Mouse (Mus musculus): ENCODE measurements around the gene Psma6.
"Not testable (repeated sequence)": the region's sequence is repeated elsewhere in the genome, so short reads cannot be mapped to it uniquely, and the experiment has no call there.

Psma6 gene

DNA sequence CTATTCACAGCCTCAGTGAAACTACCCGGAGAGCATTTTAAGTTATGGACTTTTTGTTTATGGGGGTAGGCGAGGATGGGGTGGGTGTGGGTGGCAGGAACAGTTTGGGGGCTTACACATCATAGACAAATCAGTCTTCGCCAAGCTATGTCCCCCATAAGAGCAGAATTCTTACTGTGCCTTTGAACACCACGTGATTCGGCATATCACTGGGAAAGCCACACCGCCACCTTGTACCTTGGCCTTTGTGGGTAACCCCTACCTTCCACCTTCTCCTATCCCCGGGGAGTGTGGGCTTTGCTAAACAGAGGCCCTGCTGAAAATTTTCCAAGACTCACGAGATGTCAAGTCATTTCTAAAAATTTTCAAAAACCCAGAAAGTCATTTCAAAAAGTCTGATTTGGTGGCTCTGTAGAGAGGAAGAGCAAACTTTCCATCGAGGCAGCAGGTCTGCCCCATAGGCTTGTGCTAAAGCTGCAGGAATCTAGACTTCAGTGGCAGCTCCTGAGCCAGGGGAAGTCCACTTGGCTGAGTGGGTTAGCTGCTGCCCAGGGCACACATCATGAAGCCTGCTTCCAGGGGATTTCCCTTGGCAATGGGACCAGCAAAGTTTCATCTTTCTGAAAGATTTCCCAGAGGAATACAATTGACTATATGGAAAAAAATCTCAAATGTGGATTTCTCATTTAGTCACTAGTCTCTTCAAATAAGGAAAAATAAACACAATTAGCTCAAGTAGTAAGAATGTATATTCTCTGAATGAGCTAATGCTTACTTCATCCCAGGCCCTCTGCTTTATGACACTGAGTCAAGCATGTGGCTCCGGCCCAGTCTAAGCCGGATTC is 8.9 kb downstream of the Psma6 start:
- DNase-seq = no peak

DNA sequence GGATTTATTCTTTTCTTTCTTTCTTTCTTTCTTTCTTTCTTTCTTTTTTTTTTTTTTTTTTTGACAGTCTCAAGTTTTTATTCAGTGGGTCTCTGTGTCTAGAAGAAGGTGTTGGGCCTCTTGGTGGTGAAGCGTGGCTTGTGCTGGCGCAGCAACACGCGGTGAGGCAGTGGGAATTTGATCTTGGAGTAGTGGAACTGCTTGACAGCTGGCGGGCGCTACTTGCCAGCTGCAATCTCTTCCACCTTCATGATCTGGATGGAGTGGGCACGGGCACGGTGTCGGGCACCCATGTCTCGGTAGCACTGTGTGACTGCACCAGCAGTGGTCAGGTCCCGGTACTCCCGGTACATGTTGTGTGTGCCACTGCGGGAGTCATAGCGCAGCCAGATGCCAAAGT is 11.6 kb downstream of the Psma6 start:
- DNase-seq = not testable (repeated sequence)

DNA sequence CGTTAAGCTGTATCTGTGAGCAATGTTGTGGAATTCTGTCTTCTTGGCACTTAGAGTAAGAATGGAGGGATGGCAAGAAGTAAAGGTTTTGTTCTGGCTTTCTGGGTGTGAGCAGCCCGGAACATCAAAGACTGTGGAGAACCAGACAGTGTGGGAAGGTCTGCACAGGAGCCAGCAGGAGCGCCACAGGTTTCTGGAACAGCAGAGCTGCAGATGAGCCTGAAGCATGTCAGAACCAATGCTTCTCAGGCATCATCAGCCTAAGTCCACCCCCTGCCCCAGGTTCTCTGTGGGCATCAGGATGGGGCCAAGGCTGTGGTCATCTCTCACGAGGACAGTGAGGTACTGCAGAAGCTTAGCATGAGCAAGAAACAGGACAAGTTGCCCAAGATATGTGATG is 12.5 kb downstream of the Psma6 start:
- DNase-seq = no peak

DNA sequence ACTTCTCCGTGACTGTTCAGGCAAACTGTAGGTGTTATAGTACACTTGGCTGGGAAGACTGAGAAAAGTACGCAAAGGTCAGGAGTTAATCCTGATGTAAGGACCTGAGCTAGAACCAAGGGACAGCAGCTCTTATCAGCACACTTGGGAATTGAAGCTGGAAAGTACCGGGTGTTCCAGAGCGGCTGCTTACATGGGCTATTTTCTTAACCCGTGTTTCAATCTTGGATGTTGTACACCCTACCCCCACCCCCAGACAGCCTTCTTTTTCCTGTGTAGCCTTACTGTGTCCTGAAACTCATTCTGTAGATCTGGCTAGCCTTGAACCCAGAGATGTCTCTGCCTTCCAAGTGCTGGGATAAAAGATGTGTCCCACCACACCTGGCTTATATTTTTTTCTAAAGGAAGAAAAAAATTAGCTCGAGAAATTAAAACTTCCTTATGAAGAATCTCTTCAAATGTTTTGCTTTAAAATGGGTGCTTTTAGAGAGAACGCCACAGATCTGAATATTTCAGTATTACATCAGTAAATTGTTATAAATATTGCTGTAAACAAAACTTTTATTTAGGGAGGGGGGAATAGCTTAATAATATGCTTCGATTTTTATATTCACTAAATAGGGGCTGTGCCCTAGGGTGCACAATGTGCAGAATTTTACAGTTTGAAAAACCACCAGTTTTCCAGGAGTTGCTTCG is 13.7 kb downstream of the Psma6 start:
- no peak for DNase-seq

DNA sequence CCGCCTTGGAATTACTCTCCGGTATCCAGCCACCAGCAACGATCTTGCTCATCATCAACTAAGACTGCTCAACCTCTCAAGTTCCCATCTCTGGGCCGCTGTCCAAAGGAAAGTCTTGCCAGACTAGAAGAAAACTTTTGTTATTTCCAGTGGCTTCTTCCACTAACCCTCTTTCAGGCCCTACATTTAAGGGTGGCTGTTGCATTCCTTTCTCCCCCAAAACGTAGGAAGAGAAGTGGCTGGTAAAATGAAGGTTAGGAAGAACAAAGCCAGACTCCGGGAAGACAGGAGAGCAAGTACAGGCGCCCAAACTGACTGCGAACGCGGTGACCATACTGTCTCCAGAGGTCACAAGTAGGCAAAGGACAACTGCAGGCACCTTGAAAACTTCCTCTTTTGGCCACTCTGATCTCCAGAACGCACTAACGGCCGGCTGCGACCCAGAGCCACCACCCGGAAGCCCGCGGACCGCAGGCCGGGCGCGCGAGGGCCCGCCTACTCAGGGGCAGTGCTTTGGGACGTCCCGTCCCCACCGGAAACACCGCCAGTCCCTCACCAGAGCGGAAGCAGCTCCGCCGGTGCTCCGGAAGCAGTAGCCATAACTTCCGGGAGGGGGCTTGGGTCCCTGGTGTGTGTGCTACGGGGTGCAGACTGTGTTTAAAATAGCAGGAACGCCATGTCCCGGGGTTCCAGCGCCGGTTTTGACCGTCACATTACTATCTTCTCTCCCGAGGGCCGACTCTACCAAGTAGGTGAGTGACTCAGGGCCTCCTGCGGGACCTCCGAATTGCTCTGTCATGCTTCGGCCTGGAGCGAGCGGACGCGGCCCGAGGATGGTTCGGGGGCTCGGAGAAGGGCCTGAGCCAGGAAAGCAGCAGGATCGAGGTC is 14.5 kb downstream of the Psma6 start:
- peak; percentile 88 to 91 for DNase-seq

DNA sequence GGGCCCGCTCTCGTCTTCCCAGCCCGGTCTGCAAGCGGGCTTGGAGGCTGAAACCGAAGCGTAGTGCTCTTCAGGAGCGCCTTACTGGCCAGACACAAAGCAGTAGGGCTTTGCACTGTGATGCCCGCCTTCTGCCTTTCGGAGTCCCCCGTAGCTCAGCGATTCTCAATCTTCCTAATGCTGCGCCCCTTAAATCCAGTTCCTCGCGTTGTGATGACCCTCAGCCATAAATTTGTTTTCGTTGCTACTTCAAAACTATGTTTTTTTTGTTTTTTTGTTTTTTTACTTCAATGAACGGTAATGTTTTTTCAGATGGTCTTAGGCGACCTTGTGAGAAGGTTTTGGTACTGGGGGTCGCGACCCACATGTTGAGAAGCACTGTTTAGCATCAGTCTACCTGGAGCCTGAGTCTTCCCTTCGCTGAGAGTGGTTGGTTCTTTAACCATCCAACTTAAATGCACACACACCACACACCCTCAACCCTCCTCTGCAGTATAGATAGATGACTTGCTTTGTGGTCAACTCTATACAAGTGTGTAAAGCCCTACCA is 15.2 kb downstream of the Psma6 start:
- no peak for DNase-seq

DNA sequence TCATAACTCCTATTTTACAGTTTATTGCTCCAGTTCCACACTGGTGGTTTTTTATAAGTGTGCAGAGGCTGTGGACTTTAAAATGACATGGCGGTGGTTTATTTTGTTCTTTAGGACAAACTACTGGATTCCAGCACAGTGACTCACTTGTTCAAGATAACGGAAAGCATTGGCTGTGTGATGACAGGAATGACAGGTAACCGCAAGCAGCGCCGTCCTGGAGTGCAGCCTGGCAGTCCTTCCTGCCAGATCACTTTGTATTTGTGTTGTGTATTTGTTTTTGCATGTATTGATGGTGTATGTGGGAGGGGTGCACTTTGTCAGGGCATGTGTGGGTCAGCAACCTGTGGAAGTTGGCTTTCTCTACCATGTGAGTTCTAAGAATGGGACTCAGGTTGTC is 23.9 kb downstream of the Psma6 start:
- no peak for DNase-seq

DNA sequence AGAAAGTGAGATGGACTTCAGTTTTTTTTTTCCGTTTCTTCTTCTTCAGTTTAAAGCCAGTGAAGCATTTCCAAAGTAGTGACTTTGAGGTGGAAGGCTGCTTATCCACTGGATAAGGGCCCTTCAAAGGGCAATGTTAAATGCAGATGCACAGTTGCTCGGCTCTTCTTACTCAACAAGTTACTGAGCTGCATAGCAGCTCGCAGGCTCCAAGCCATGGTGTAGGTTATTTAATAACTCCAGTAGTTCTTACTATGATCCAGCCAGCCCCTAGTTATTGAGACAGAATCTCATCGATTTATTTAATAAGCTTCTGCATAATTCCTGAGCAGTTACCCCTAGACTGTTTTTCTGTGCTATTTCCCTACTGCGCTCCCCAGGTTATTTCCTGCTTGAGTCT is 31.2 kb downstream of the Psma6 start:
- peak in 1 of 2 experiments; percentile 11 for DNase-seq

DNA sequence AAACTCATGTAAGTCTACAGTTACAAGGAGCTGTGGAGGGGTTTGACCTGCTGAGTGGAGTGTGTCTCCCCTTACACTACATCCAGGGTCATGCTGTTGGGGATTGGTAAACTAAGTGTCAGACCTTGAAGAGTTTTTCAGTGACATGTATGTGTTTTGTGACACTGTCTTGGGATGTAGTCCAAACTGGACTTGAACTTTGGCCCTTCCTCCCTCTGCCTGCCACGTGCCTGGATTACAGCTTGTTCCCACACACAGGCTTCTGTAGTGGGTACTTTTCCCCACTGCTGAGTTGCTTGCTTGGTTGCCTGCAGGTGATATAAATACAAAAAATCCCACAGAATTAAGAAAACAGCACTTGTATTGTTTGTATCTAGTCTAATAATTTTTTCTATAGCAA is 31.7 kb downstream of the Psma6 start:
- peak; percentile 68 to 80 for DNase-seq

DNA sequence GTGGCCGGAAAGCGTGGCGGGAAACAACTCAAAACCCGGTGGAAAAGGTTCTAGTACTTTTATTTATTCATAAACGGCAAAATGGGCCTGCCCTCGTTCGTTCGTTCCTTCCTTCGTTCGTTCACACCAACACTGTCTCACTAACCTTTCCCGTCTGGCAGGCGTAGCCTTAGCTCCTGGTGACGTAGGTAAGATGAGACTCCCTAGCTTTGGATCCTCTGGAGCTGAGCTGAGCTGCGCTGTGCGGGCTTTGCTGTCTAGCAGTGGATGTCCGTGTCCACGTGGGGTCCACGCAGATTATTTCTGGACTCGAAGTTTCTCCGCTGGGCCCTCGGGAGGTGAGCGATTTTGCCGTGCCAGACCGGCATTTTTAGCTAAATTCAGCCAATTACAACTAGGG is 36.2 kb downstream of the Psma6 start:
- DNase-seq = no peak

DNA sequence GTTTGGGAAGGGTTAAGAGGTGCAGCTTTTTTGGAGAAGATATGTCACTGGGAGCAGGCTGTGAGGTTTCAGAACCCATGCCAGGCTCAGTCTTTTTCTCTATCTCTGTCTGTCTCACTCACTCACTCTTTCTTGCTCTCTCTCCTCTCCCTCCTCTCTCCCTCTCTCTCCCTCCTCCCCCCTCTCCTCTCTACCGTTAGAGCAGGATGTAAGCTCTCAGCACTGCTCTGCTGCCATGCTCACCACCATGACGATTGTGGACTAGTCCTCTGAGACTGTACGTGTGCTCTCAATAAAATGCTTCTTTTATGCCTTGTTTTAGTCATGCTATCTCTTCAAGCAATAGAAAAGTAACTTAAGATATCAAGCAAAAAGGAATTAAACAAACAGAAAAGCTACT is 38.0 kb downstream of the Psma6 start:
- DNase-seq = no peak

DNA sequence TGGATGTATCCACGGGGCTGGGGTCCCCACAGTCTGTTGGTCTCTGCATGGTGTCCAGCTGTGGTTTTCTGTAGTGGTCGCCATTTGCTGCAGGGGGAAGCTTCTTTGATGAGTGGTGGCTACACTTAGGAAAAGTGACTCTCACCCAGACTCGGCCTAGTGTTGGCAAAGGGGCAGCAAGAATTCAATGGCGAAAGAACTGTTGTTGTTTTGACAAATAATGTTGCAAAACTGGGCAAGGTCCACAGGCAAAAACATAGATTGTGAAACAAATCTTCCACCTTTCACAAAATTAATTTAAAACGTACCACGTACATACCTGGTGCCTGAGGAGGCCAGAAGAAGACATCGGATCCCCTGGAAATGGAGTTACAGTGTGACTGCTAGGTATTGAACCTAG is 42.3 kb downstream of the Psma6 start:
- DNase-seq = no peak

DNA sequence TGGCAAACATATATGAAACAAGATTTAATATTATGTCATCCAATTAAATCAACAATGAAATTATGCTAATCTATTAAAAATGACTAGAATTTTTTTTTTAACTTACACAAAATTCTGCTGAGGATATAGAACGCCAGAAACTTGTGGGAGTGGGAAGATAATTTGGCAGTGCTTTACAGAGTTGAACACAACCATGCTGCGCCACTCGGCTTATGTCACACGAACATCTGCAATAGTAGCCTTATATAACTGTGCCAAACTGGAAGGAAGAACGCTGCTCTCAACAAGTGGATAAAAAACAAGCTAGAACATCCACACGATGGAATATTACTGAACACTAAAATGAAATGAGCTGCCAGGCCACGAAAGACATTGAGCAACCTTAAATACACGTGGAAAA is 45.2 kb downstream of the Psma6 start:
- no peak for DNase-seq

DNA sequence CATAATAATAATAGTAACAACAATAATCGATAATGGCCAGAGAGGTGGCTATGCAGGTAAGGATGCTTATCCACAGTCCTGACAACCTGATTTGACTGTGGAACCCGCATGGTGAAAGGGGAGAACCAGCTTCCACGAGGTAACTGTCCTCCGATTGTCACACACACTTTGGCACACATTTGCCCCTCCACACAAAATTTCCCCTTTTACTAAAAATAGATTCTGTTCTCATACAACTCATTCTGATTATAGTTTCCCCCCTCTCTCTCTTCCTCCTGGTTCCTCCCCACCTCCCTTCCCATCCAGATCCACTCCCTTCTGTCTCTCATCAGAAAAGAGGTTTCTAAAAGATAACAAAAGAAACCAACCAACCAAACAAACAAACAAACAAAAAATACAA is 45.9 kb downstream of the Psma6 start:
- no peak for DNase-seq

DNA sequence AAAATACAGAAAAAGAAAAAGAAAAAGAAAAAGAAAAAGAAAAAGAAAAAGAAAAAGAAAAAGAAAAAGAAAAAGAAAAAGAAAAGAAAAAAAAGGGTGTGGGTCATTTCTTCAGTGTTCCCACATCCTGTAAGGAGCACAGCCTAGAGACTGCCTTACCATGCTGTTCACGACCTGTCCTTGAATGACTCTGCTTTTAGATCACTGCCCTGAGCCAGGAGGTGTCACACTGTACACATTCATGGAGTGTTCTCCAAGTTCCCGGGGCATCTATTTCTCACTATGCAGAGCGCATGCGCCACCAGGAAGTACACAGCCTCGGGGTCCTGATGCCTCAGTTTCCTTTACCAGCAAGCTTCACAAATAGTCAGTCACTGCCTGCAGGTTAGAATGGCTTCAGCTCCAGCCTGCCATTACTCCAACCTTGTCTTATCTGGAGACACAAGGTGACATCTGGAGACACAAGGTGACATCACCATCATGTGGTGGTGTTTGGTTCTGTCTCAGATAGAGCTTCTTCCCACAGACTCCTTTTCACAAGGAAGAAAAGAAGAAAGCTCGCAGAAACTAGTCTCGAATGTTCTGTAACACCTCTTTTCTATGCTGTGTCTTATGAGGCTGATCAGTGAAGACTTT is 48.4 kb downstream of the Psma6 start:
- DNase-seq = no peak

DNA sequence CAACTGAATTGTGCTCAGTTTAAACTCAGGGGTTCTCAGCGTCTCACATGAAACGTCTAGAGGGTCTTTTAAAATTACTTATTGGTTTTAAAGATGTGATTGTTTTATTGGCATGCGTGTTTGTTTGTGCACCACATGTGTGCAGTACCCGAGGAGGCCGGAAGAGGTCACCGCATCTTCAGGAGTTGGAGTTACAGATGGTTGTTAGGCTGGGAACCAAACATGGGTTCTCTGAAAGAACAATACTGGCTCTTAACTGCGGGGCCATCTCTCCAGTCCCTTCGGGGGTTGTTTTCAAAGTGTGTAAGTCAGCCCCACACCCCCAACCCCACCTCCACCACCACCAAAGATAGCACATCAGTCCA is 48.9 kb downstream of the Psma6 start:
- no peak for DNase-seq

DNA sequence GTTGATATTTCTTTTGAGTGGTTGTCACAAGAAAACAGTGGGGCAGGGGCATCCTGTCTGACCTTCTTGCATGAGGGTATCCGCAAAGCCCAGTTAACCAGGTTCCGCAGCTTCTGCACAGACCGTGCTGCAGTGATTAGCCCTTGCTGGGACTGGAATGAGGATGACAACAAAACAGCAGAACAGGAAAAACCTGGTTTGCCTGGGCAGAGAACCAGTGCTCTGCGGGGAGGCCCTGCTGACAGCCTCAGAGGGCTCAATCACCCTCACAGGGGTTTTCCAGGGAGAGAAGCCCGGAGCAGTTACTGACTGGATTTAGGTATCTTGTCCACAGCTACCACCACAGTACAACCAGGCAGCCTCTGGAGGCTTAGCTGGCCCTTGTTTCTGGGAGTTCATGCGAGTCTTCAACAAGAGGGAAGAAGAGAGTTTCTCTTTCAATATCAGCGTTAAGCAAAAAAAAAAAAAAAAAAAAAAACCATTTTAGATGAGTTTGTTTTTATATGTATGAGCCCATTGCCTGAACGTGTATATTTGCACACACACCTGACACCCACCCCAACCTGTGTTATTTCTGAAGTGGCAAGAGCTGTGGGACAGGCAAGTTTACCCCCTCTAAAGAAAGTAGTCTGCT is 49.9 kb downstream of the Psma6 start:
- DNase-seq = peak in 1 of 2 experiments; percentile 35

DNA sequence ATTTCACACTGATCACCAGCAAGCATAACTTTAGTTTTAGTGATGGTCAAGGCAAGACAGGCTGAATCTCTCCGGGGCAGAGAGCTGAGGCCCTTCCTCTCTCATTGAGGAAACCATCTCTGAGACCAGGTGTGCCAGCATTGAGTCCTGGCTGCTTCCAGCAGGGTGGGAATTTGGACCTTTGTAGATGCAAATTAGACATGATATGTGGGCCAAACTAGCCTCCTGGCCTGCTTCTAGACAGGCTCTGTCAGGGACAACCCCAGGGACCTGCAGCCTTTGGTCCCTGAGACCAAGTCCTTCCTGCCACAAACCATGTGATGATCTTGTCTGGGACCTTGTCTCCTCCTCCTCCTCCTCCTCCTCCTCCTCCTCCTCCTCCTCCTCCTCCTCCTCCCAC is 51.1 kb downstream of the Psma6 start:
- peak in 1 of 2 experiments; percentile 48 for DNase-seq

DNA sequence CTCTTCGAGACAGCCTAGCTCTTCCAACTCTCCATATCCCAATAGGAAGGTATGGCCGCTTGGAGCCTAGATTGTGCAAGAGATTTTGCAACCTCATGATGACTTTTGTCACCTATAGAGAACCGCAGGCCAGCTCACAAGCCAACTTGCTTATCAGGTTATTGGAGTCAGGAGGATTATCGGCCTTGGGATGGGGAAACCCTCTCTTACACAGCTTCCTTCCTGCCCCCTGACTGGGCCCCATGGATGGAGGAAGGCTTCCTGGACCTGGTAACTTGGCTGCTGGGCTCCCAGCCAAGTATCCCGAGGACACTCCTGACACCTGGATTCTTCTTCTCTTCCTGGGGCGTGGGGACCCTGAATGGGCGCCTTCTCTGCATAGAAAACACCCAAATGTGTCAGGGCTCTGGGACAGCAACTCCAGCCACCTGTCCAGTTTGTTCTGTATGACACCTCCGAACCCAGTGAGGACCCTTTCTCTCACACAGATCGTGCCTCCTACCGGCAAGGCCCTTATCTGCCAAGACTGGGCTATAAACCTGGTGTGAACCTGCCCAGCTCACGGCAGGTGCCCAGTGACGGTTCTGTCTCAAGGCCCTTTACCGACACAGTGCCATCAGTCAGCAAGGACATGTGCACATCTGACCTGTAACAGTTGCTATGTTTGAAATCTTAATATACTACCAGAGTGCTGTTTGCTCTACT is 53.3 kb downstream of the Psma6 start:
- DNase-seq = peak in 1 of 2 experiments; percentile 23

DNA sequence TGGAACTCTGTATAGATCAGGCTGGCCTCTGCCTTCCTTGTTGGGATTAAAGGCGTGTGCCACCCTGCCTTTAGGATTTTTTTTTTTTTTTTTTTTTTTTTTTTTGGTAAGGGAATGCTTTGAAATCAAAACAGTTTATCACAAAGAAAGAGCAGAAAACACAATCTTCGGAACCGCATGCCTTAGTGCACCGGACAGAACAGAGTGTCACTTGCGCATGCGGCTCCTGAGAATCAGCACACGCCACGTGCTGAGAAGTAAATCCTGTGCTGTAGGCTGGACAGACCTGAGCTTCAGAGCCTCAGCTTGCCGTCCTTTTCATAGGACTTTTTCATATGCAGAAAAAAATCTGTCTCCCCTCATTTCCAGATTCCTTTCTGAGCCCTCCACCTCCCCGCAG is 54.0 kb downstream of the Psma6 start:
- no peak for DNase-seq

DNA sequence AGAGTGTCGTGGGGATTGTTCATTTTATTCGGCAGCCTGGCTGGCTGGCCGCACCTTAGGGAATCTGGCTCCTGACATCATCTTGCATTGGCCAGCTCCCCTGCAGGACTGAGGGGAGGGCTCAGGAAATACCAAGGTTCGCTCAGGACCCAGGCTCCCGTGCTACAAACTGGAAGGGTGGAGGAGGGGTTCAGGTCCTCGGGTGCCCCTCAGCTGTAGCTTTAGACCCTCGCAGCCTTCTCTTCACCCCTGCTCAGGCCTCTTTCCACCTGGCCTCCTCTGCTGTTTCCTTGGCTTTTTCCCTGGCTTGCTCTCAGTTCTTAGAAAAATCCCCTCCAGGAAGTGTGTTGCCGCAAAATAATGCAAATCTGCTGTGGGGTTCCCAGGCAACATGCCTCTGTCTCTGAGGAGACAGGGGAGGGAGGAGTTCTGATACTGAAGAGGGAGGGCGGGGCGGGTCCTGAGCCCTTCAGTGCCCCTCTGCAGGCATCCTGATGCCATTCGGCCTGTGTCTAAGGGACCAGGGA is 54.7 kb downstream of the Psma6 start:
- DNase-seq = no peak

Data from kidney, adult 8-10 months (tissue).